8 mouse cellular contexts compared by ENCODE assay signal in genomic region chr16:91825774-91826325, GRCm38 (mm10).
DNase-seq lines count a peak whose midpoint lies in the region; ATAC-seq lines count a peak whose summit lies in the region.

No protein-coding gene starts in this region.

- ATAC-seq in granulocyte monocyte progenitor cell, adult 5-6 weeks (replicated peaks; ENCODE audit: poor library complexity, severe bottlenecking) = peak; percentile 100

- peak; percentile 30 for DNase-seq in kidney, adult 9 months
- no peak for DNase-seq in kidney, adult 8-10 months
- DNase-seq in lung, postnatal 10 days = peak; percentile 34
- peak; percentile 87 for DNase-seq in thymus, postnatal 0 days (ENCODE audit: low spot score)
- DNase-seq in right cerebral cortex, postnatal 4 days = no peak
- DNase-seq in right cerebral cortex, postnatal 25 days = no peak
- no peak for DNase-seq in neural tube, embryonic 10.5 days (ENCODE audit: extremely low spot score, low spot score)

Comparison
In these comparisons a context has a peak if more than half of its experiments do, and no peak if none do; other contexts are left out.
1. DNase-seq: peak in kidney, adult 9 months (single experiment), lung, postnatal 10 days (single experiment) and thymus, postnatal 0 days (single experiment); none in kidney, adult 8-10 months (0 of 2), right cerebral cortex, postnatal 4 days (single experiment), right cerebral cortex, postnatal 25 days (single experiment) and neural tube, embryonic 10.5 days (single experiment).